Mouse (Mus musculus) left cerebral cortex, postnatal 4 days (tissue): ENCODE measurements at regions not wholly inside any gene's neighbourhood (a gene's known extent, or its start where the extent isn't known, plus 50 kb on each side); places are given as distances from the start of the nearest gene placed in this dataset.
A peak's percentile ranks its signal among the peaks of the same experiment; 100 is the strongest.

Experiments used
- DNase-seq: peaks from one replicate; pipeline ENCODE4 v3.0.0-alpha.2; 2022
- intact Hi-C: fragments of 180-260 bp; cut with DNase I; formaldehyde crosslinking; loops from one replicate; pipeline ENCODE4 v1.15.1; 2025

DNA sequence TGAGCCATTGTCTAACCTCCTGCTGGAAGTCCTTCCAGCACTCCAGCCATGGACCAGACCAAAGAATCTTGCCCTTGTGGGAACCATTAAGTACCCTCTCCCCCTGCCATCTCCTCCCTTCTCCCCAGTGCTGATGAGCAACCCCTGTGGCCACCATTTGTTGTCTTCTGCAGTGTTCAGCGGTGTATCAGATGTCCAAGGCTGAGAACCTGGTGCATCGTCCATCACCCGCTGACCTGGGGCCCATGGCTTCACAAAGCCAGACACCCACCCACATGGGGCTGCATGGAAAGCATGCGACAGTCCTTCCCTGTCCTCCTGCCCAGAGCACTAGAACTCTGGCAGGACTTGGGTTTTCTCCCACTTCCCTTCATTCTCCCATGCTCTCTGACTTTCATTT lies 1596.7 kb downstream of the D3Ertd751e start:
- DNase-seq, result no peak
- intact Hi-C loops, result no loop called here

DNA sequence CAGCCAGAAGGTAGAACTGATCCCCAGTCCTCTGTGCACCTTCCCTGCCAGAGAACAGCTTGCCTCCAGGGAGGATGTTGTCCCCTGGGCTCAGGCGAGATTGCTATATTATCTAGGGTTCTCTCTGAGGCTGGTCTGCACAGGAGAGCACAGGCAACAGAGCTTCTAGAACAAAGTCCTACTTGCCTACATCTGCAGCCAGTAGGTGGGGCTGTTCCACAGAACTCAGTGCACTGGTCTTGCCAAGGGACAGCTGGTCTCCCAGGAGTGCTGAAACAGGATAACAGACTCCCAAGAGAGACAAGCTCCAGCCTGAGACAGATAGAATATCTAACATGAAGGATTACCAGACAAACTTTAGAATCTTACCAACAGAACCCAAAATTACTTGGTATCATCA lies 1600.5 kb downstream of the D3Ertd751e start:
- intact Hi-C loops, result no loop called here
- peak; percentile 6 for DNase-seq

DNA sequence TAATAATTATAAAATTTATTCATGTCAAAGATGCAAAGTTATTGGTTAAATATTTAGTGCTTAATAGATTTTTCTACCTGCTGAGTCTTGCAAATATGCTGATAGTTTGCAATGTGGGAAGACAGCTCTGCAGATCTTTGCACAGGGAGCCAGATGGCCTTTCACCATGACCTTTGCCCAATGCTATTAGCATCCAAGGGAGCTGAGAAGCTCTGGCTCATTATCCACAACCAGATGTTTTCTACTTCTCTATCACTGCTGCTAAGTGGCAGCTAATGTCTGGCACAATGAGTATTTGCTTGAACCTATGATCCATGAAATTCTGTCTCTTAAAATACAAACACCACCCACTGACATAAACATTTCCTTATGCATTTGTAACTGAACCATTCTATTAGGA lies 1610.4 kb downstream of the D3Ertd751e start:
- peak; percentile 2 for DNase-seq
- intact Hi-C loops, result no loop called here

DNA sequence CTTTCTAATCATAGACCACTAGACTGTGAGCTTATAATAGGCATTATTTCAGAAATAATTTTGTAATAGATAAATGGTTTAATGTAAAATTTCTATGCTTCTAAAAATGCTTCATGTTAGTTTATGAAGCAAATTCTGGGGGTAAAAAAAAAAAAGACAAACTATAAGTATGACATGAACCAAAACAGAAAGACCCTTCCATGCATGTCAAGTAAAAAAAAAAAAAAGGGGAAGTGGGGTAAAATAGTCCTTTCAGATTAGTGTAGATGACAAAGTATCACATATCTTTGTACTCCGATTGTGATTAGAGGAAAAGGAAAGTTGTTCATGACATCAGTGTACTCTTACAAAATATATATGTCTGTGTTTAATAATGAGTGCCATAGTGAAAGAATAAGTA lies 1616.1 kb downstream of the D3Ertd751e start:
- intact Hi-C loops, result no loop called here
- DNase-seq, result no peak

DNA sequence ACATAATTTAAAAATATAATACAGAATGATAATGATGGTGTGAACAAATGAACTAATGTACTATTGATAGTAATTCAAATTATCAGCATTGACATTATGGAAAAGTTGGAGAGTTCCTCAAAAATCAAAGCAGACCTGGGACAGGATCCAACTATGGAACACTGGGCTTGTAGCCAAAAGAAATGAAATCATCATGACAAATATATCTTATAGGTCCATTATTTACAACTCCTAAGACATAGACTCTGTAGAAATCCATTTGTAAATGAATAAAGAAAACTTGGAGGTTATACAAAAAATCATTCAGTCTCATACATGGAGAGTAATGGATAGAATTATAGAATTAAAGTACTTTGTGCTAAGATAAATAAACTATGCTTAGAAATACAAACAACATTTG lies 1657.5 kb downstream of the D3Ertd751e start:
- DNase-seq, result no peak
- intact Hi-C loops, result no loop called here

DNA sequence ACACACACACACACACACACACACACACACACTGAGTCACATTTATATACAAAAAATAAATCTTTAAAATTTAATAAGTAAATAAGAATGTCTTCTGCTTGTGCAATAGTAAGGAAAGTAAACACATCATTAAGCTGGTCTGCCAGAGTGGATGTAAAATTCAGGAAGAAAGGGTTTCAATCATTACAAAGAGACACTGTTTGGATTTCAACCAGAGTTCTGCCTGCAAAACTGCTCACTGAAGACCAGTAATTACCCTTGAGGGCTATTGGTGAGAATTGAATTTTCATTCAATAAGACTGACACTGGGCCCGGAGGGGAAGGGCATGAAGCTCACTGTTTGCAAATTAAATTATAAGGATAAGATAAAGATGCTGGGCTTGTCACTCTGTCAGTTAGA lies 1682.5 kb downstream of the D3Ertd751e start:
- intact Hi-C loops, result no loop called here

DNA sequence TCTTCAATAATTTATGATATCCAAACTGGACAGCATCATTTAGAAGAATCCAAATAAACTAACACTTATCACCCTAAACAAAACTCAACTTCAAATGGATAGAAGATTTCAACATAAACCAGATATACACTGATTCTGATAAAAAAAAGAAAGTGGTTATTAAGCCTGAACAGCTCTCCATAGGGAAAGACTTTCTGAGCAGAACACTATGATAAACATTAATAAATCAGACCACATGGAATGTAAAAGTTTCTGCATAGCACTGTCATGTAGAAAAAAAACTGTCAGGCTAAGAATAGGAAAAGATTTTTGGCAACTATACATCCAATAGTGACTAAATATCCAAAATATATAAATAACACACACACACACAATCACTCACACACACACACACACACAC lies 1684.3 kb downstream of the D3Ertd751e start:
- no peak for DNase-seq
- intact Hi-C loops, result no loop called here

More for the DNA sequence above, 1682.5 kb downstream of the D3Ertd751e start:
- DNase-seq, result no peak

DNA sequence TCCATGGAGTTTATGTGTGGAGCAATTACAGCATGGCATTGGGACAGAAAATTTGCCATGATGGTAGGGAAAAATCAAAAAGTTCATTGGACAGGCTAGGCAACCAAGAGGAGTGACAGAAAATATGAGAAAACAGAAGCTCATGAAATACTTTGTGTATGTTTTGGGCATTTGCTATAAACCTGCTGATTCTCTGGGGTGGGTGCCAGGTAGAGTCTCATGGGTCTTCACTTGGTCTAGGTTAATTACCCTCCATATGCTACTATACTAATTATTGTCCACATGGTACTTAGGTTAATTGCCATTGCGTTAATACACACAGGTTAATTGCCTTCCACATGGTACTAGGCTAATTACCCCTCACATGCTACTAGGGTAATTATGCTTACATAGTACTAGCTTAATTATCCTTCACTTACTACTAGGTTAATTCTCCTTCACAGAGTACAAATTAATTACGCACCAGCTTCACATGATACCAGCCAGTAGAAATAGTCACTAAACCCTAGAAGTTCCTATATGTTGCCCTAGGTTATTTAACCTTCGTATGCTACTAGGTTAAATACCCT lies 1719.2 kb downstream of the D3Ertd751e start:
- intact Hi-C loops, result no loop called here
- DNase-seq, result peak; percentile 31
